In genomic region chr11:106338870-106339269, GRCm38 (mm10) we compare ENCODE assay signal across 23 mouse cellular contexts. TPM values are rescaled to one million over a fixed set of nuclear protein-coding genes. Genes with fewer than 3 reads are reported as not detected.
"Had no signal": no experiment of that assay in that cellular context is flagged by ENCODE, and none has a peak within 500 bp of the region (broad histone marks: within the 10 kb centered on the region; RNA-seq: fewer than 3 reads in every experiment).

No protein-coding gene starts in this region.

- H3K4me1 ChIP-seq: liver, embryonic 13.5 days; liver, embryonic 15.5 days; midbrain, embryonic 13.5 days; midbrain, embryonic 15.5 days; neural tube, embryonic 15.5 days had no signal

- ATAC-seq: liver, postnatal 0 days; midbrain, embryonic 13.5 days; midbrain, embryonic 15.5 days had no signal

- H3K9me3 ChIP-seq: liver, embryonic 13.5 days; liver, embryonic 15.5 days; lung, embryonic 15.5 days; midbrain, embryonic 13.5 days; midbrain, embryonic 15.5 days; neural tube, embryonic 13.5 days; neural tube, embryonic 15.5 days had no signal

- H3K9ac ChIP-seq: liver, embryonic 13.5 days; liver, embryonic 15.5 days; liver, postnatal 0 days; lung, embryonic 15.5 days; midbrain, embryonic 13.5 days; midbrain, embryonic 15.5 days; neural tube, embryonic 13.5 days; neural tube, embryonic 15.5 days had no signal

- H3K27me3 ChIP-seq: liver, embryonic 13.5 days; liver, embryonic 15.5 days; lung, embryonic 15.5 days; midbrain, embryonic 13.5 days; midbrain, embryonic 15.5 days; neural tube, embryonic 13.5 days; neural tube, embryonic 15.5 days had no signal

- H3K36me3 ChIP-seq: liver, embryonic 13.5 days; liver, embryonic 15.5 days; lung, embryonic 15.5 days; midbrain, embryonic 13.5 days; midbrain, embryonic 15.5 days; neural tube, embryonic 13.5 days; neural tube, embryonic 15.5 days had no signal

- H3K4me3 ChIP-seq: liver, embryonic 13.5 days; liver, embryonic 15.5 days; lung, embryonic 15.5 days; midbrain, embryonic 13.5 days; midbrain, embryonic 15.5 days; neural tube, embryonic 13.5 days; neural tube, embryonic 15.5 days had no signal

- H3K4me2 ChIP-seq: liver, embryonic 13.5 days; liver, embryonic 15.5 days; lung, embryonic 15.5 days; midbrain, embryonic 11.5 days; midbrain, embryonic 13.5 days; midbrain, embryonic 15.5 days; neural tube, embryonic 13.5 days; neural tube, embryonic 15.5 days had no signal

- DNase-seq: liver, embryonic 13.5 days; liver, postnatal 0 days; lung, adult 2 months; lung, postnatal 10 days; lung, postnatal 4 days; right cerebral cortex, adult 18-20 months; right cerebral cortex, postnatal 25 days; right cerebral cortex, postnatal 4 days; spleen, adult 18-20 months; thymus, adult 18-20 months; thymus, postnatal 14 days; thymus, postnatal 36 days had no signal

- H3K27ac ChIP-seq: liver, embryonic 13.5 days; liver, embryonic 15.5 days; lung, embryonic 15.5 days; midbrain, embryonic 13.5 days; midbrain, embryonic 15.5 days; neural tube, embryonic 13.5 days; neural tube, embryonic 15.5 days had no signal

RNA-seq across cellular contexts. Expression of gene Scn4a, which starts 14.2 kb away (rescaled TPM):
- polyA plus RNA-seq: midbrain, embryonic 11.5 days; midbrain, embryonic 15.5 days; neural tube, embryonic 13.5 days; stomach, embryonic 14.5 days had no signal

RNA-seq across cellular contexts. Expression of gene Prr29, which starts 26.4 kb away (rescaled TPM):
- total RNA-seq: megakaryocyte-erythroid progenitor cell, adult 5-6 weeks had no signal
- polyA plus RNA-seq: liver, embryonic 13.5 days; liver, embryonic 15.5 days; liver, postnatal 0 days; midbrain, embryonic 11.5 days; midbrain, embryonic 13.5 days; midbrain, embryonic 15.5 days; neural tube, embryonic 11.5 days; neural tube, embryonic 13.5 days had no signal

RNA-seq across cellular contexts. Expression of gene Gh, which starts 37.2 kb away (rescaled TPM):
- total RNA-seq: megakaryocyte-erythroid progenitor cell, adult 5-6 weeks had no signal
- polyA plus RNA-seq: liver, embryonic 13.5 days; liver, embryonic 15.5 days; lung, embryonic 15.5 days; midbrain, embryonic 11.5 days; midbrain, embryonic 13.5 days; midbrain, embryonic 15.5 days; neural tube, embryonic 11.5 days; neural tube, embryonic 13.5 days; neural tube, embryonic 15.5 days; stomach, embryonic 14.5 days; stomach, embryonic 16.5 days had no signal
